Mouse (Mus musculus): Measurements from ENCODE around the gene Anks3.

The Anks3 gene

GRCm38 (mm10) chr16:4963797-4964709 is at the start of gene Anks3:
Gene Anks3, minus strand, starts transcription at chr16:4964205.
- DNase-seq (ENCODE audit: low spot score in 2 of 2), result peak; percentile 97

GRCm38 (mm10) chr16:5013054-5013838 is 49.2 kb upstream of the Anks3 start, which contains the start of gene Rogdi:
Gene Rogdi, minus strand, starts transcription at chr16:5013553.
- DNase-seq (ENCODE audit: low spot score in 2 of 2), result peak; percentile 91 to 97

GRCm38 (mm10) chr16:5012036-5013005 is 48.3 kb upstream of the Anks3 start:
- peak in 1 of 2 experiments; percentile 22 for DNase-seq (ENCODE audit: low spot score in 2 of 2)

- DNase-seq (ENCODE audit: low spot score in 2 of 2), result no peak
Observed at GRCm38 (mm10) chr16:5011285-5011684, 47.3 kb upstream of the Anks3 start.

- no peak for DNase-seq (ENCODE audit: low spot score in 2 of 2)
Observed at GRCm38 (mm10) chr16:5010371-5010935, 46.4 kb upstream of the Anks3 start.

GRCm38 (mm10) chr16:5008076-5008475 is 44.1 kb upstream of the Anks3 start:
- DNase-seq (ENCODE audit: low spot score in 2 of 2), result no peak

GRCm38 (mm10) chr16:5007492-5007891 is 43.5 kb upstream of the Anks3 start:
- DNase-seq (ENCODE audit: low spot score in 2 of 2), result peak in 1 of 2 experiments; percentile 14

GRCm38 (mm10) chr16:5007067-5007466 is 43.1 kb upstream of the Anks3 start, which contains the start of gene Smim22:
Gene Smim22, plus strand, starts transcription at chr16:5007288.
- peak; percentile 48 to 59 for DNase-seq (ENCODE audit: low spot score in 2 of 2)

- no peak for DNase-seq (ENCODE audit: low spot score in 2 of 2)
Observed at GRCm38 (mm10) chr16:5000611-5001010, 36.6 kb upstream of the Anks3 start.

- DNase-seq (ENCODE audit: low spot score in 2 of 2), result no peak
Observed at GRCm38 (mm10) chr16:4998984-4999383, 35.0 kb upstream of the Anks3 start.

GRCm38 (mm10) chr16:4997553-4997952 is 33.5 kb upstream of the Anks3 start, which contains the start of gene Sept12:
Gene Sept12, minus strand, starts transcription at chr16:4997852.
- DNase-seq (ENCODE audit: low spot score in 2 of 2), result no peak

- DNase-seq (ENCODE audit: low spot score in 2 of 2), result no peak
Observed at GRCm38 (mm10) chr16:4993276-4993675, 29.3 kb upstream of the Anks3 start.

- DNase-seq (ENCODE audit: low spot score in 2 of 2), result no peak
Observed at GRCm38 (mm10) chr16:4984717-4985116, 20.7 kb upstream of the Anks3 start.

GRCm38 (mm10) chr16:4979755-4980380 is 15.9 kb upstream of the Anks3 start:
- DNase-seq (ENCODE audit: low spot score in 2 of 2), result peak in 1 of 2 experiments; percentile 12

GRCm38 (mm10) chr16:4978275-4979051 is 14.5 kb upstream of the Anks3 start:
- DNase-seq (ENCODE audit: low spot score in 2 of 2), result no peak

GRCm38 (mm10) chr16:4976180-4976579 is 12.2 kb upstream of the Anks3 start:
- no peak for DNase-seq (ENCODE audit: low spot score in 2 of 2)

- no peak for DNase-seq (ENCODE audit: low spot score in 2 of 2)
Observed at GRCm38 (mm10) chr16:4974521-4974920, 10.5 kb upstream of the Anks3 start.

GRCm38 (mm10) chr16:4971626-4972025 is 7.6 kb upstream of the Anks3 start:
- DNase-seq (ENCODE audit: low spot score in 2 of 2), result no peak

- no peak for DNase-seq (ENCODE audit: low spot score in 2 of 2)
Observed at GRCm38 (mm10) chr16:4969055-4969843, 5.2 kb upstream of the Anks3 start.
